Mouse (Mus musculus) embryonic fibroblast, embryonic 13.5 days (primary cell): ENCODE measurements around the gene Ccdc88a. TPM values are rescaled to one million over a fixed set of nuclear protein-coding genes. Genes with fewer than 3 reads are reported as not detected.

Experiments used
- H3K27ac ChIP-seq: 2 replicates; pipeline ENCODE4 v1.5.1; 2012; ENCODE audit warnings: low read length, control low read depth, inconsistent platforms; ENCODE audit not compliant: insufficient read depth
- H3K4me1 ChIP-seq: 2 replicates; pipeline ENCODE4 v1.6.1; 2011; ENCODE audit warnings: low read length; ENCODE audit not compliant: control insufficient read depth, insufficient read depth
- H3K4me3 ChIP-seq: 2 replicates; pipeline ENCODE4 v1.5.1; 2011; ENCODE audit warnings: mild to moderate bottlenecking, control low read depth, low read length; ENCODE audit not compliant: insufficient read depth
- CTCF ChIP-seq: IDR thresholded peaks from 2 replicates; pipeline ENCODE4 v1.5.1; 2011; ENCODE audit warnings: mild to moderate bottlenecking, control low read depth, low read length, moderate library complexity, borderline replicate concordance; ENCODE audit not compliant: insufficient read depth
- POLR2A ChIP-seq: IDR thresholded peaks from 2 replicates; pipeline ENCODE4 v1.6.1; 2011; ENCODE audit warnings: low read depth, mild to moderate bottlenecking, control low read depth, low read length, moderate library complexity
- polyA plus RNA-seq: library from polyadenylated mRNA; stranded (reverse); fragments of >200 nt; gene quantifications from 2 replicates; pipeline ENCODE4 v1.2.4, GENCODE M21; 2011; ENCODE audit warnings: low read depth; ENCODE audit not compliant: missing spikeins, insufficient read length

Ccdc88a gene
- 40.3 and 41.7 TPM in 2 replicates for polyA plus RNA-seq

DNA sequence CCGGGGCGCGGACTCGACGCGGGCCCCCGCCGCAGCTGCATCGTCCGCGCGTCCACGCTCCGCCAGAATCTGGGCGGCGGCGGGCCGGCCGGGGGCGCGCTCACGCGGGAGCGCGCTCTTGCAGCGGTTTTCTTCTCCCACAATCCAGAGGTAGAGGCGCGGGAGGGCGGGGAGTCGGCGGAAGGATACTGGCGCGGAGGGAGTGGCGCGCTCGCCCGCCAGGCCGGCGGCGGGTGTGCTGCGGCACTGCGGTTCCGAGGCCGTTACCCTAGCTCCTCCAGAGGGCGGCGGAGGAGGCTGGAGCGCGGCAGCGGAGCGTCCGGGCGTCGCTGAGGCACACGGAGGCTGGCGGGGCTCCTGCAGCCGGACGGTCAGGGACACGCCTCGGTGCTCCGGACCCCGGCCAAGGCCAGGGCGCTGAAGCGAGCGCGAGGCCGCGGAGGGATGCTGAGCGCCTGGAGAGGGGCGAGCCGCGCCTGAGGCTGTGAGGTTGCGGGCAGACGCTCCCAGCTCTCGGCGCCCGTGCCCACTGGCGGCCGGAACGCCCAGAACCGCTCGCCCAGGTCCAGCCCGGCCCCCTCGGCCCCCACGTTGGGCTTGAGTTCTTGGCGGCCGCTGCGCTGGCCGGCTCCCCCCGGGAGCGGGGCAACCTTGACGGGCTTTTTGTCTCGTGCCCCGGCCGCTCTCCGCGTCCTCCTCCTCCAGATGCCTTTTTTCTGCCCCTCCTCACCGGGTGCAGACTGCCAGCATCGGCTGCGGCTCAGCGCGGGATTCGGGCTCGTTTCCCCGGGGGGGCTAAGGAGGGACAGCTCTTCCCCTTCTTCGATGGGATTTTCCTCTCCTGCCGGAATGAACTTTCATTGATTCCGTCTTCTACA, at the start of gene Ccdc88a:
Ccdc88a (plus strand) TSS at position 263 of the 878 bp plus-strand sequence.
- Histone ChIP-seq H3K27ac (peak within 1 kb of the TSS; percentile 68), H3K4me1 (no peaks in the 10 kb centered on the region), H3K4me3 (peak within 1 kb of the TSS; percentile 100)
- TF ChIP-seq CTCF = no peak
- peak; percentile 97 for TF ChIP-seq POLR2A

DNA sequence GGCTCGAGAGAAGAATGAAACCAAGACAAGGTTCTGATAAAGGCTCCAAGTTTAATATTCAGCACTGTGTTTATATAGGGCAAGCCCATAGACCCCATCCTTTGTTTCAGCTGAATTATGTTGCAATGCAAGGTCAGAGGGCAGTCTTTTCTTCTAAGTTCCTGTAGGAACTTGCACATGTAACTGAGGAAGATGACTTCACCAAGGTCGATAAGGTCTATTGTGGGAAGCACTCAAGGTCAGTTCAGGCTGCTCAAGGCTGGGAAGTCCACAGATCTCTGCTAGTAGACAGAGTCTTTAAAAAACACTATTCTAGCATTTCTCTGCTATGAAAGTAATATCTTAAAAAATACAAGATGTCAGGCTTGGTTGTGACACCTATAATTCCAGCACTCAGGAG, 38.0 kb upstream of the Ccdc88a start:
- TF ChIP-seq CTCF (no peak), POLR2A (no peak)
- H3K27ac ChIP-seq = no peak overlapping the region
- H3K4me1 ChIP-seq = no peaks in the 10 kb centered on the region
- H3K4me3 ChIP-seq = no peak overlapping the region

DNA sequence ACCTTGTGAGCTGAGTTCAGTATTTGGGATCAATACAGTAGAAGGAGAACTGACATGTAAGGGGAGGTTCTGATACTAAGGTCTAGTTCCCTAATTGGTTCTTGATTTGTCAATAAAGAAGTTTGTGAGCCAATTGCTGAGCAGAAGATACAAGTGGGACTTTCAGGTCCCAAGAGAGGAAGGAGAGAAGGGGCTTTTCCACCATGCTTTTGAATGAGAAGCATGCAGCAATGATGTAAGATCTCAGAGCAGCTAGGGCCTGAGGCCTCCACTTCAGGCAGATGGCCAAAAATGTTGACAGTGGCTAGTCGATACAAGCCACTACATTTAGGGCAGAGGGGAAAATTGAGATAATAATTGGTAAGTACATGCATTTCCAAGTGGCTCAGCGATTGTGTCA, 32.2 kb upstream of the Ccdc88a start:
- TF ChIP-seq CTCF = no peak
- no peak for TF ChIP-seq POLR2A
- no peak overlapping the region for H3K4me3 ChIP-seq

DNA sequence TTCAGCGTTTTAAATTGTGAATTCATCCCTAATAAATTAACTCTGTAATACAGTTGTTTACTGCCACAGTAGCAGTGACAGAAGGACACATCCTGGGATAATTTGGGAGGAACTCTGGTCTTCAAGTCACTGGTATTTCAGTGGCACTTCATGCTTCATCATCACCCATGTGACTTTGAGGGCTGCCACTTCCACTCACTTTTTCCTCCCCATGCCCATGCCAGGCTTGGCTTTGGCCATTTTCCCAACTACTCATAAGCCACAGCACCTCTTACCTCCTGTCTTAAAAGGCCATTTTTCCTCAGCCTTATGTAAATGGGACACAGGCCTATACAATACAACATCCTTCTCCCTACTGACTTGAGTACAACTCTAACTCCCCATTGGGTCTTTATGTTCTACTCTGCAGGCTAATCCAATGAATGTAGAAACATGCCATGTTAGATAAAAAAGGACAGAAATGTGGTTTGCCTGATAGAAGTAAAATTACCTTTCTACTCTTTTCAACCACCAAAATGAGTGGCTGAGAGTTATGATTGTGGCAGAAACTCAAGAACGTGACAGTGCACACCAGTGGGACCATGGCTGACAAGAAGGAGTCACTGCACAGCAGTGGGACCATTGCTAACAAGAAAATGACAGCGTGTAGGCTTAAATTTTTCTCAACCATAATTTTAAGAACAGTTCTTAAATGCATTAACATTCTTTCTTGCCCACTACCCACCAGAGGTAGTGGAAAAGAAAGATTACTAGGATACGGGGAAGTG, 28.4 kb upstream of the Ccdc88a start:
- Histone ChIP-seq H3K4me1 (peaks cover 5% of the 10 kb centered on the region; the same call in 1 of the 2 replicates), H3K4me3 (no peak overlapping the region), H3K27ac (no peak overlapping the region)
- TF ChIP-seq POLR2A = no peak
- no peak for TF ChIP-seq CTCF

More for the DNA sequence above, 32.2 kb upstream of the Ccdc88a start:
- H3K27ac ChIP-seq = no peak overlapping the region
- H3K4me1 ChIP-seq = peaks cover 5% of the 10 kb centered on the region; the same call in 1 of the 2 replicates

DNA sequence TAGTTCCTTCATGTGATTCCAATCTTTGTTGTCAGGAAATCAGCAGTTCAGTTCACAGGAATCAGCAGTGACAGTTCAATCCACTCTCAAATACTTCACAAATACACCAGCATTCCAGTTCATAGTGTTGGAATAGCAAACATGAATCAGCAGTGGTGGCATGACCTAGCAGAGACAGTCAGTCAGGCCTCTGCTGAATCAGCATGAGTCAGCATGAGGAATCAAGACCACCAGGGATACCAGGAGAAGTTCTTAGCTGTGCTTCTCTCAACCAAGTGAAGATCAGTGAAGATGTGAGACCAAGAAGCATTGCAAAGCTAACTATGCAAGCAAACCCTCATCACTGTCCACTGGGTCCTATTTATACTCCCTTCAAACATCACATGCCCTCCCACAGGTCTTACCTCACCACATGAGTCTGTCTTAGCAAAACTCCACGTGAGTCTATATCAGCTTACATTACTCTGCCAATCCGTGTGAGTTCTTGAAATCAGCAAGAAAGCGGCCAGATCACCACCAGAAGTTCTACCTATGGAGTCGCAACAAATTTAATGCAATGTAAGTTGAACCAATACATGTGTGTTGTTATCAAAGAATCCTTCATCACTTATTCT, 27.7 kb upstream of the Ccdc88a start:
- TF ChIP-seq POLR2A = no peak
- Histone ChIP-seq H3K4me1 (peaks cover 5% of the 10 kb centered on the region; the same call in 1 of the 2 replicates), H3K27ac (no peak overlapping the region), H3K4me3 (no peak overlapping the region)

DNA sequence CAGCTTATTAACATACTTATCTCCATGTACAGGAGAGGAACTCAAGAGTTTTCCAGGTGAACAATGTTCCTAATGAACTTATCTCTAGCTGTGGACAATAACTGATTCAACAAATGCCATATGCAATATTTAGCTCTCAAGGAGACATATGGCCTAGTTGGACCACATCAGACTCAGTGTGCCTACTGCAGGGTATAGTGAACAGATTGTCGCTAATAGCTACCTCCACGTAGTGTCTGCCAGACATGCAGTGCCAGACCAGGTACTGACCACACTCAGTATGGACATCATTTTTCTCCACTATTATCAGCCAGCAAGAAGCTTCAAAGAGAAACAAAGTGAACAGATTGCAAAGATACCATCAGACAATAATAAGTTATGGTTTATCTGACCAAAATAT, 22.6 kb upstream of the Ccdc88a start:
- H3K27ac ChIP-seq = no peak overlapping the region

DNA sequence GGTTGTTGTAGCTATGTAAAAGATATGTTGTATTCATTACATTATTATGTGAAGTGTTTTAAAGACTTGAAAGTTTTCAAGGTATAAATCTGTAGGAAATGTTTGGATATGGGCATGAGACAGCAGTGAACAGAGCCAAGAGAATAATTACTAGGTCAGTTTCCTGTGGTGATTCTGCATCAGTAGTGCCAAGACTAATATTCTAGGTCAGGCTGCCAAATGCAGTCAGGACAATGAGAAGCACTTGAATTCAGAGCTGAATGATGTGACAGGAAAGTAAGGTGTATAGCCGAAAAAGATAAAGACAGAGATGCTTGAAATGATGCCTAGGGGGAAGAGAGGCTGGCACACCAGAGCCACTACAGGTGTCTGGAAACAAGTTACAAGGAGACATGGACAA, 21.2 kb upstream of the Ccdc88a start:
- no peak for TF ChIP-seq POLR2A
- TF ChIP-seq CTCF = no peak

More for the DNA sequence above, 22.6 kb upstream of the Ccdc88a start:
- H3K4me3 ChIP-seq = no peak overlapping the region
- TF ChIP-seq POLR2A (no peak), CTCF (no peak)
- H3K4me1 ChIP-seq = peaks cover 2% of the 10 kb centered on the region; the same call in 1 of the 2 replicates

DNA sequence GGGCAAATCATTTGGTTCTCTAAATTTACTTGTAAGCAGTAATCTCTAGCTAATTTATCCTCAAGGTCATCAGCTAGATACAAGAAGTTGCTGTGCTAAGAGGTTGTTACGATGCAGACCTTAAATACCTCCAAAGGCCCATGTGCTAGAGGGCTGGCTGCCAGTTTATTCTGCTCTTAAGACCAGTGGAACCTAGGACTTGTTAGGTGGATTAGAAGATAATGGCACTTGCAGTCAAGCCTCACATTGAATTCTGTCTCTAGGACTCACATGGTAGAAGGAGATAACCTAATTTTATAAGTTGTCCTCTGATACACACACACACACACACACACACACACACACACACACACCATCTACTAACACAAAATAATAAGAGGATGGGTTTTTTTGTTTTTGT, 5.3 kb upstream of the Ccdc88a start:
- H3K4me3 ChIP-seq = no peak overlapping the region

More for the DNA sequence above, 21.2 kb upstream of the Ccdc88a start:
- no peak overlapping the region for H3K27ac ChIP-seq
- H3K4me1 ChIP-seq = no peaks in the 10 kb centered on the region
- no peak overlapping the region for H3K4me3 ChIP-seq

DNA sequence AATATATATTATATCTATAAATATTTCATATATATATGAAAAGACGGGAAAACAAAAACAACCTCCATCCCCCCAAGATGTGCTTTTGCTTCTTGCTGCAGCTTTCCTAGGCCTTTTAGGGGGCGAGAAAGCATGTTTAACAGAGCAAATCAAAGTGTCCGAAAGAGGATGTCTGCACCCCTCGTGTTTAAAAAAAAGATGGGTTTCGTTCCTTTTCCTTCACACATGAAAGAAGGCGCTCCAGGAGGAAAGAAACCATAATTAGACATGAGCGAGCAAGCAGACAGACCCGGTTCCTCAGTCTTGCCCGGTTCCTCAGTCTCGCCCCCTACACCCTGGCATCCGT, 435 bp upstream of the Ccdc88a start:
- Histone ChIP-seq H3K27ac (peak overlapping the region; percentile 21), H3K4me3 (peak overlapping the region; percentile 65), H3K4me1 (no peaks in the 10 kb centered on the region)
- no peak; the same call in 1 of the 2 replicates for TF ChIP-seq POLR2A
- TF ChIP-seq CTCF = no peak

More for the DNA sequence above, 5.3 kb upstream of the Ccdc88a start:
- TF ChIP-seq POLR2A (no peak), CTCF (no peak)
- Histone ChIP-seq H3K27ac (no peak overlapping the region), H3K4me1 (no peaks in the 10 kb centered on the region)

DNA sequence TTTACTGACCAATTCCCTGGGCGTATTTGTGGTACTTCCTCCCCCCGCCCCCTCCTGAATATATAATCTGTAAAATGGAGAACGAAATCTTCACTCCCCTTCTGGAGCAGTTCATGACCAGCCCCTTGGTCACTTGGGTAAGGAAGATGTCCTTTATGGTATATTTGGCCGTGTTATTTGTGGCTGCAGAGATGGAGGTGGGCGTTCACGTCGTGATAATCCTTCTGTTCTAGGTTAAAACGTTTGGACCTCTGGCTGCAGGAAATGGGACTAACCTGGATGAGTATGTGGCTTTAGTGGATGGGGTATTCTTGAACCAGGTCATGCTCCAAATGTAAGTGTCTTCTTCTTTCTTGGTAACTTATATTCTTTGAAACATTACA, 807 bp downstream of the Ccdc88a start:
- peak; percentile 32 for TF ChIP-seq POLR2A
- TF ChIP-seq CTCF = no peak
- no peak overlapping the region for H3K27ac ChIP-seq
- H3K4me1 ChIP-seq = no peaks in the 10 kb centered on the region
- peak overlapping the region; percentile 100 for H3K4me3 ChIP-seq
